Mouse (Mus musculus): ENCODE measurements around the gene Cadps2. TPM values are rescaled to one million over a fixed set of nuclear protein-coding genes. Genes with fewer than 3 reads are reported as not detected.

The Cadps2 gene
- polyA plus RNA-seq, 2 experiments = 2.6 TPM

GRCm38 (mm10) chr6:23306046-23306445 is 533.2 kb downstream of the Cadps2 start:
- no peaks in the 10 kb centered on the region for H3K9me3 ChIP-seq (ENCODE audit: control insufficient read depth, low read length)
- H3K27ac ChIP-seq (replicated peaks; ENCODE audit: low read depth, low read length) = no peak overlapping the region
- TF ChIP-seq POLR2A (IDR thresholded peaks at IDR 0.05; ENCODE audit: borderline replicate concordance, extremely low read depth, insufficient read depth, insufficient read length) = no peak
- no peaks in the 10 kb centered on the region for H3K36me3 ChIP-seq (ENCODE audit: control insufficient read depth, insufficient read depth, low read length)
- H3K4me1 ChIP-seq (ENCODE audit: control insufficient read depth, insufficient read depth, low read length) = no peaks in the 10 kb centered on the region; the same call in 1 of the 2 replicates
- DNase-seq (ENCODE audit: low spot score) = no peak
- ATAC-seq (ENCODE audit: low FRiP score, low read depth) = no peak
- no peaks in the 10 kb centered on the region for H3K27me3 ChIP-seq (ENCODE audit: control insufficient read depth, insufficient read depth, low read length)
- WGBS = 84% methylated on average over 6 of the region's 6 CpGs
- no peak overlapping the region for H3K9ac ChIP-seq (ENCODE audit: low read depth, low read length, severe bottlenecking)
- H3K4me3 ChIP-seq (replicated peaks; ENCODE audit: low read length) = no peak overlapping the region
- no peak overlapping the region for H3K4me2 ChIP-seq (replicated peaks; ENCODE audit: low read depth, low read length, severe bottlenecking)

DNA sequence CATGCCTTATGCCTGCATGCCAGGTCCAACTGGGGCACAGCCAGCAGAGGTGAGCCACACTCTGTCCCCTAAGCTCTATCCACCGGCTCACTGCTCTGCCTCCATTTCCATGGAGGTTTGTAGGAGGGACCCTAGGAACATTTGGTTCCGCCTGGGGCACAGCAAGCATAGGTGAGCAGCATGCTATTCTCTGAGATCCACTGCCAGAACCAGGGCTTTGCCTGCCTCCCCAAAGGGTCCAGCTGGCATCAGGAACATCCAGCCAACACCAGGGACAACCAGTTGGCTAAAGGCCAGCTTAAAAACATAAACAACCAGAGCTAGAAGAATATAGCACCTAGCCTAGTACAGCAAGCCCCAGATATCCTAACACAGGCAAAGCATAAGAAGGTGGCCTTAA is 540.6 kb downstream of the Cadps2 start:
- Histone ChIP-seq H3K9ac (ENCODE audit: low read depth, low read length, severe bottlenecking) (no peak overlapping the region), H3K4me1 (ENCODE audit: control insufficient read depth, insufficient read depth, low read length) (no peaks in the 10 kb centered on the region), H3K4me3 (replicated peaks; ENCODE audit: low read length) (no peak overlapping the region), H3K36me3 (ENCODE audit: control insufficient read depth, insufficient read depth, low read length) (no peaks in the 10 kb centered on the region), H3K9me3 (ENCODE audit: control insufficient read depth, low read length) (no peaks in the 10 kb centered on the region), H3K27ac (replicated peaks; ENCODE audit: low read depth, low read length) (no peak overlapping the region), H3K4me2 (replicated peaks; ENCODE audit: low read depth, low read length, severe bottlenecking) (no peak overlapping the region), H3K27me3 (ENCODE audit: control insufficient read depth, insufficient read depth, low read length) (no peaks in the 10 kb centered on the region)
- WGBS = 82% methylated on average over 2 of the region's 2 CpGs
- no peak for TF ChIP-seq POLR2A (IDR thresholded peaks at IDR 0.05; ENCODE audit: borderline replicate concordance, extremely low read depth, insufficient read depth, insufficient read length)
- no peak for DNase-seq (ENCODE audit: low spot score)
- no peak for ATAC-seq (ENCODE audit: low FRiP score, low read depth)

DNA sequence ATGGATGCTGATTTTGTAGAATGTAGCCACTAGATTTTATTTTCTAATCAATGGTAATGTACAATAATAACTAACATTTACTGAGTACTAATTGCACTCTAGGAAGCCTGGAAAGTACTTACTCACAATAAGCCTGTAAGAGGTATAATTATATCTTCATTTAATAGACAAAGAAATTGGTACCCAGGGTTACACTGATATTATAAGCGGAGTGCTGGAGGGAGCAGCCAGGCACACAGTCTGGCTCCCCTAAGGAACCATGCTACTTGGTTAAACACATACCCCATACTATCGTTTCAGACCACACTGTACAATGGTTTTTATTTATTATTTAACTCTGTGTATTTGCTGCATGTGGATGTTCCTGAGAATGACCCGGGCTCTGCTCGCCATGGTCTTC is 544.5 kb downstream of the Cadps2 start:
- Histone ChIP-seq H3K4me3 (replicated peaks; ENCODE audit: low read length) (no peak overlapping the region), H3K27me3 (ENCODE audit: control insufficient read depth, insufficient read depth, low read length) (no peaks in the 10 kb centered on the region), H3K9ac (ENCODE audit: low read depth, low read length, severe bottlenecking) (no peak overlapping the region), H3K9me3 (ENCODE audit: control insufficient read depth, low read length) (no peaks in the 10 kb centered on the region), H3K4me2 (replicated peaks; ENCODE audit: low read depth, low read length, severe bottlenecking) (no peak overlapping the region), H3K27ac (replicated peaks; ENCODE audit: low read depth, low read length) (no peak overlapping the region), H3K36me3 (ENCODE audit: control insufficient read depth, insufficient read depth, low read length) (no peaks in the 10 kb centered on the region), H3K4me1 (ENCODE audit: control insufficient read depth, insufficient read depth, low read length) (no peaks in the 10 kb centered on the region)
- no peak for TF ChIP-seq POLR2A (IDR thresholded peaks at IDR 0.05; ENCODE audit: borderline replicate concordance, extremely low read depth, insufficient read depth, insufficient read length)
- ATAC-seq (ENCODE audit: low FRiP score, low read depth) (no peak), DNase-seq (ENCODE audit: low spot score) (no peak)
- 87% methylated on average over 4 of the region's 4 CpGs for WGBS

GRCm38 (mm10) chr6:23288752-23289151 is 550.5 kb downstream of the Cadps2 start:
- H3K9ac ChIP-seq (ENCODE audit: low read depth, low read length, severe bottlenecking) = no peak overlapping the region
- 83% methylated on average over 4 of the region's 4 CpGs for WGBS
- no peaks in the 10 kb centered on the region for H3K36me3 ChIP-seq (ENCODE audit: control insufficient read depth, insufficient read depth, low read length)
- no peak for DNase-seq (ENCODE audit: low spot score)
- H3K27me3 ChIP-seq (ENCODE audit: control insufficient read depth, insufficient read depth, low read length) = no peaks in the 10 kb centered on the region
- H3K4me1 ChIP-seq (ENCODE audit: control insufficient read depth, insufficient read depth, low read length) = no peaks in the 10 kb centered on the region
- no peaks in the 10 kb centered on the region for H3K9me3 ChIP-seq (ENCODE audit: control insufficient read depth, low read length)
- no peak for ATAC-seq (ENCODE audit: low FRiP score, low read depth)
- TF ChIP-seq POLR2A (IDR thresholded peaks at IDR 0.05; ENCODE audit: borderline replicate concordance, extremely low read depth, insufficient read depth, insufficient read length) = no peak
- H3K4me2 ChIP-seq (replicated peaks; ENCODE audit: low read depth, low read length, severe bottlenecking) = no peak overlapping the region
- H3K4me3 ChIP-seq (replicated peaks; ENCODE audit: low read length) = no peak overlapping the region
- no peak overlapping the region for H3K27ac ChIP-seq (replicated peaks; ENCODE audit: low read depth, low read length)

- no peak for DNase-seq (ENCODE audit: low spot score)
- no peaks in the 10 kb centered on the region for H3K4me1 ChIP-seq (ENCODE audit: control insufficient read depth, insufficient read depth, low read length)
- no peak overlapping the region for H3K4me2 ChIP-seq (replicated peaks; ENCODE audit: low read depth, low read length, severe bottlenecking)
- no peak overlapping the region for H3K4me3 ChIP-seq (replicated peaks; ENCODE audit: low read length)
- no peak for ATAC-seq (ENCODE audit: low FRiP score, low read depth)
- H3K9me3 ChIP-seq (ENCODE audit: control insufficient read depth, low read length) = no peaks in the 10 kb centered on the region
- no peaks in the 10 kb centered on the region for H3K36me3 ChIP-seq (ENCODE audit: control insufficient read depth, insufficient read depth, low read length)
- no peak overlapping the region for H3K9ac ChIP-seq (ENCODE audit: low read depth, low read length, severe bottlenecking)
- H3K27ac ChIP-seq (replicated peaks; ENCODE audit: low read depth, low read length) = no peak overlapping the region
- H3K27me3 ChIP-seq (ENCODE audit: control insufficient read depth, insufficient read depth, low read length) = no peaks in the 10 kb centered on the region
- WGBS = 53% methylated on average over 9 of the region's 9 CpGs
- TF ChIP-seq POLR2A (IDR thresholded peaks at IDR 0.05; ENCODE audit: borderline replicate concordance, extremely low read depth, insufficient read depth, insufficient read length) = no peak
These were observed 557.8 kb downstream of the Cadps2 start for GRCm38 (mm10) chr6:23281514-23281820.

Data from limb, embryonic 14.5 days (tissue).